Mouse (Mus musculus): ENCODE data around the gene Helb.

DNA sequence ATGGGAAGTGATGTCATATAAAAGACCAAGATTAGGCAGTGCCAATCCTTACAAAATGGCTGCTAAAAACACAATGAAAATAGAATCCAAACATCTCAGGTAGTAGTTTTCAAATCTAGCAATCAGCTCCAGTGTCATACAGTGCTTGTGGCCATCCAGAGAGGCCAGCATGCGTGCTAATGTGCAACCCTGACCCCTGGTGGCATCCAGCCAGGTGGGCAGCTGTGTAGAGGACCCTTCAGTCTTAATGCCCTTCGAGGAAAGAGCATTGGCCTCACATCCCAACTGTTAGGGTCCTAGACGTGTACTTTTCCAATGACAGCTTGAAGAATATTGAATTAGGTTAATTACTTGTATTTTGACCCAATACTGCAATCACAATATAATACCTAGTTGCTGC is 34.9 kb downstream of the Helb start:
- TF ChIP-seq GATA1 (IDR thresholded peaks at IDR 0.05; ENCODE audit: low read length) (no peak), TAL1 (IDR thresholded peaks at IDR 0.05; ENCODE audit: low read length) (no peak)

All from erythroblast, embryonic 14.5 days (primary cell).